Mouse (Mus musculus) heart, postnatal 10 days (tissue): ENCODE results near the gene Tigd2. TPM values are rescaled to one million over a fixed set of nuclear protein-coding genes. Genes with fewer than 3 reads are reported as not detected.
A peak's percentile ranks its signal among the peaks of the same experiment; 100 is the strongest.

Source experiments
- DNase-seq, 2 experiments: peaks; one replicate each; pipeline ENCODE4 v3.0.0; 2021
- intact Hi-C: fragments of 180-260 bp; cut with DNase I; formaldehyde crosslinking; loops from one replicate; pipeline ENCODE4 v1.15.1; 2025
- total RNA-seq, 2 experiments: library from RNA; stranded (reverse); gene quantifications; 2 replicates each; pipeline ENCODE4 v1.2.3; 2021

Gene Tigd2
- total RNA-seq, 2 experiments from 2014 or later: 12.1 to 12.8 TPM

- no peak for DNase-seq
- intact Hi-C loops: no loop called here
Observed at GRCm38 (mm10) chr6:59250536-59250935, 41.9 kb downstream of the Tigd2 start.

GRCm38 (mm10) chr6:59255909-59256308, 47.2 kb downstream of the Tigd2 start:
- intact Hi-C loops: no loop called here
- peak; percentile 65 to 74 for DNase-seq

Other genes with a start within 250 kb of the Tigd2 start
- gene Fam13a, start 184.3 kb upstream of the Tigd2 start, total RNA-seq: 10 to 100 TPM; 16.8 to 17.6 TPM
- under 1 TPM; 0.60 to 0.79 TPM for gene Gprin3, start 217.4 kb downstream of the Tigd2 start, total RNA-seq